Mouse (Mus musculus): ENCODE measurements around the gene Gata5. TPM values are rescaled to one million over a fixed set of nuclear protein-coding genes. Genes with fewer than 3 reads are reported as not detected.

Gene Gata5
- polyA plus RNA-seq, 1 experiment from 2014 or later, result 9.7 TPM

DNA sequence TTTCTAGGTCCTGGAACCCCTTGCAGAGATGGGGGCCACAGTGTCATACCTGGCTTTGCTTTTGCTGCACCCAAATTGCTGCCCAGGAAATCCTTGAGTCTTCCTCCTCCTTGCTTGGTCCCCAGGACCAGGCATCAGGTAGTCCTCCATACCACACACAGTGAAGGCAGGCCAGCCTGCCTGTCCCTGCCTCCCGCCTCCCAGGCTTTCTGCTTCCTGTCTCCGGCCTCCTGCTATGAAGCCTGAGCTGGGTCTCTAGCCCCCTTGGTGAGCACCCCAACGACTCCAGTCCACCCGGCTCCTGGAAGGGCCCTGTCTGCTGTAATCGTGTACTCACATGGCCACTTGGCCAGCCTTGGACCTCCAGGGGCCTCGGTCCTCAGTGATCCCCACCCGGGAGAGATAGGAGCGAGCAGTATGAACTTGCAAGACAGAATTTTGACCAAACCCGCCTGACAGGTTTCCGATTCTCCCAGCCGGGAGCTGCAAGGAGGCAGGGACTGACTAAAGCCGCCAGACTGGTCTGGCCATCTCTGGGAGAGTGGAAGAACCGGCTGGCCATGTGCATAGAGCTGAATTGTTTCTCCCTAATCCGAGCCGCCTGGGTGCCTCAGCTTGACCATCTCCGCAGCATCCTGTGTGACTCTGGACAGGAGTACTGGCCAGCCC is 44.9 kb downstream of the Gata5 start, which contains the start of gene Rbbp8nl:
TSS of gene Rbbp8nl (minus strand) at position 440 of the 669 bp plus-strand sequence.
- no peak for ATAC-seq (ENCODE audit: insufficient number of reproducible peaks, insufficient read depth, low FRiP score, low read depth)
- no peaks in the 10 kb centered on the region for H3K36me3 ChIP-seq (ENCODE audit: control insufficient read depth, insufficient read depth, low read length)
- H3K9me3 ChIP-seq (ENCODE audit: control insufficient read depth, low read length), result no peaks in the 10 kb centered on the region
- H3K4me2 ChIP-seq (ENCODE audit: low read length), result no peak within 1 kb of the TSS
- H3K27me3 ChIP-seq (ENCODE audit: control insufficient read depth, insufficient read depth, low read length), result no peaks in the 10 kb centered on the region
- WGBS, result 56% methylated on average over 16 of the region's 16 CpGs
- H3K27ac ChIP-seq (replicated peaks in 1 of 2; ENCODE audit: control insufficient read depth in 1 of 2, insufficient read depth in 1 of 2, low read depth in 2 of 2, low read length in 2 of 2), result no peak within 1 kb of the TSS
- H3K4me1 ChIP-seq (ENCODE audit: control insufficient read depth in 2 of 2, insufficient read depth in 2 of 2, low read length in 2 of 2), result peaks cover 19 to 24% of the 10 kb centered on the region in 2 experiments; a peak in 3 of 4 replicates
- no peak within 1 kb of the TSS for H3K4me3 ChIP-seq (ENCODE audit: control insufficient read depth in 1 of 2, insufficient read depth in 1 of 2, low read depth in 1 of 2, low read length in 2 of 2)
- no peak within 1 kb of the TSS for H3K9ac ChIP-seq (ENCODE audit: low read length)

DNA sequence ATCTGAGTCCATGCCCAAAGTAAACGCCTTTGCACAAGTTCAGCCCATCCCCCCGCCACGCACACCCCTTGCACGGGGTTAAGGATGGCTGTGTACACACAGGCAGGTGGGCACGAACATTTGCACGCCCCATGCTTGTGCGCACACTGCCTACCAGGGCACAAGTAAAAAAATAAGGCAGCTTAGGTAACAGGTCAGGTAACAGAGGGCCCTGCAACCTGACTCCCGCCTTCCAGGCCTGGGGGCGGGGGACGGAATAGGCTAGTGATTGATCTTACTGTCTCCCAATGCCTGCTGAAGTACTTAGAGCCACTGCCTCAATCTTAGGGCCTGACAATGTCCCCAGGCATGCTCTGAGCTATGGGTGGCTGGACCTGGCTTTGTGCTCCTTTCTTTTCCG is 45.5 kb downstream of the Gata5 start:
- ATAC-seq (ENCODE audit: insufficient number of reproducible peaks, insufficient read depth, low FRiP score, low read depth), result no peak
- Histone ChIP-seq H3K36me3 (ENCODE audit: control insufficient read depth, insufficient read depth, low read length) (no peaks in the 10 kb centered on the region), H3K9ac (ENCODE audit: low read length) (no peak overlapping the region), H3K4me1 (ENCODE audit: control insufficient read depth in 2 of 2, insufficient read depth in 2 of 2, low read length in 2 of 2) (peaks cover 19 to 24% of the 10 kb centered on the region in 2 experiments; a peak in 3 of 4 replicates), H3K4me2 (ENCODE audit: low read length) (no peak overlapping the region), H3K27me3 (ENCODE audit: control insufficient read depth, insufficient read depth, low read length) (no peaks in the 10 kb centered on the region), H3K27ac (replicated peaks in 1 of 2; ENCODE audit: control insufficient read depth in 1 of 2, insufficient read depth in 1 of 2, low read depth in 2 of 2, low read length in 2 of 2) (no peak overlapping the region), H3K4me3 (ENCODE audit: control insufficient read depth in 1 of 2, insufficient read depth in 1 of 2, low read depth in 1 of 2, low read length in 2 of 2) (no peak overlapping the region), H3K9me3 (ENCODE audit: control insufficient read depth, low read length) (no peaks in the 10 kb centered on the region)
- WGBS, result 73% methylated on average over 11 of the region's 11 CpGs

DNA sequence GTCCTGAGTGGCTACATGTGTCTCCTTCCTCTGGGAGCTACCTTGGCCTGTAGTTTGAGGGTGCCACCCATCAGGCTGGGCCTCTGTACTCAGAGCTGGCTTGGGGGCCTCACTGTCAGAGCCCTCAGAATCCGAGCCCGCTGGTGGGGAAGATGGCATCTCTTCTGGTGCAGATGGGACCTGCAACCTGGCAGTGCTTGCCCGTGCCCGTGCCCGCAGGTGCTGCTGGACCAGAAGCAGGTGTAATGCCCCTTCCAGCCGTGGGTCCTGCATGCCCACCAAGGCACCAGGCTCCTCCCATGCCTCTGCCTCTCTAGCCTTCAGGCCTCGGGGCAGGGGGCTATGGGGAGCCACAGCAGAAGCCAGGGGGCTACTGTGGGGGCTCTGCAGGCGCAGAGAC is 55.2 kb downstream of the Gata5 start:
- WGBS, result 84% methylated on average over 8 of the region's 8 CpGs
- no peak overlapping the region for H3K27ac ChIP-seq (replicated peaks in 1 of 2; ENCODE audit: control insufficient read depth in 1 of 2, insufficient read depth in 1 of 2, low read depth in 2 of 2, low read length in 2 of 2)

DNA sequence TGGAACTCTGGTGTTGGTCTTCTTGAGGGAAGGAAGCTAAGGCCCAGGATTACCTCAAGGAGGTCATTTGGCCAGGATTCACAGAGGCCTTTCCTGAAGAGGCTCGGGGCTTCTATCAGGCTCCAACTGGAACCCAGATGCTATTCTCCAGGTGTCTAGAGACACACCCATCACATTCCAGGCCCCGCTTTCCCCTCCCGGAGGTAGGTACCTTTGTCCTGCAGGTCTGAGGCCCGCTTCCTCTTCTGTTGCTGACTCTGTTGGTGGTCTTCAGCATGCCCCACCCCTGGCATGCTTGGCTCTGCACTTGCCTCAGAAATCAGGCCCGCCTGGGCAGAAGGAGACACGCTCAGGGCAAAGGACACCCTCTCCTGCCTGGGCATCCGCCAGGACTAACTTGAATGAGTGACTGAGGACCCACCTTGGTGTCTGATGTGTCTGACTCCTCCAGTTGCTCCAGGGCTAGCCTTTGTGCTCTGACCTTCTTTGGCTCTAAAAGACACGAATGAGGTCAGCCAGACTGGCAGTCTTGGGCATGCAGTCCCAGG is 56.7 kb downstream of the Gata5 start:
- H3K36me3 ChIP-seq (ENCODE audit: control insufficient read depth, insufficient read depth, low read length), result no peaks in the 10 kb centered on the region
- no peak overlapping the region for H3K9ac ChIP-seq (ENCODE audit: low read length)
- no peaks in the 10 kb centered on the region for H3K27me3 ChIP-seq (ENCODE audit: control insufficient read depth, insufficient read depth, low read length)
- WGBS, result 80% methylated on average over 8 of the region's 8 CpGs
- H3K4me3 ChIP-seq (ENCODE audit: control insufficient read depth in 1 of 2, insufficient read depth in 1 of 2, low read depth in 1 of 2, low read length in 2 of 2), result no peak overlapping the region
- H3K9me3 ChIP-seq (ENCODE audit: control insufficient read depth, low read length), result no peaks in the 10 kb centered on the region
- no peak overlapping the region for H3K4me2 ChIP-seq (ENCODE audit: low read length)
- no peak overlapping the region for H3K27ac ChIP-seq (replicated peaks in 1 of 2; ENCODE audit: control insufficient read depth in 1 of 2, insufficient read depth in 1 of 2, low read depth in 2 of 2, low read length in 2 of 2)
- ATAC-seq (ENCODE audit: insufficient number of reproducible peaks, insufficient read depth, low FRiP score, low read depth), result no peak
- peaks cover 19 to 21% of the 10 kb centered on the region in 2 experiments for H3K4me1 ChIP-seq (ENCODE audit: control insufficient read depth in 2 of 2, insufficient read depth in 2 of 2, low read length in 2 of 2)

More for the DNA sequence above, 55.2 kb downstream of the Gata5 start:
- ATAC-seq (ENCODE audit: insufficient number of reproducible peaks, insufficient read depth, low FRiP score, low read depth), result no peak
- H3K27me3 ChIP-seq (ENCODE audit: control insufficient read depth, insufficient read depth, low read length), result no peaks in the 10 kb centered on the region
- H3K9me3 ChIP-seq (ENCODE audit: control insufficient read depth, low read length), result no peaks in the 10 kb centered on the region
- H3K4me2 ChIP-seq (ENCODE audit: low read length), result no peak overlapping the region
- no peak overlapping the region for H3K9ac ChIP-seq (ENCODE audit: low read length)
- no peaks in the 10 kb centered on the region for H3K36me3 ChIP-seq (ENCODE audit: control insufficient read depth, insufficient read depth, low read length)
- no peak overlapping the region for H3K4me3 ChIP-seq (ENCODE audit: control insufficient read depth in 1 of 2, insufficient read depth in 1 of 2, low read depth in 1 of 2, low read length in 2 of 2)
- H3K4me1 ChIP-seq (ENCODE audit: control insufficient read depth in 2 of 2, insufficient read depth in 2 of 2, low read length in 2 of 2), result peaks cover 15 to 16% of the 10 kb centered on the region in 2 experiments

DNA sequence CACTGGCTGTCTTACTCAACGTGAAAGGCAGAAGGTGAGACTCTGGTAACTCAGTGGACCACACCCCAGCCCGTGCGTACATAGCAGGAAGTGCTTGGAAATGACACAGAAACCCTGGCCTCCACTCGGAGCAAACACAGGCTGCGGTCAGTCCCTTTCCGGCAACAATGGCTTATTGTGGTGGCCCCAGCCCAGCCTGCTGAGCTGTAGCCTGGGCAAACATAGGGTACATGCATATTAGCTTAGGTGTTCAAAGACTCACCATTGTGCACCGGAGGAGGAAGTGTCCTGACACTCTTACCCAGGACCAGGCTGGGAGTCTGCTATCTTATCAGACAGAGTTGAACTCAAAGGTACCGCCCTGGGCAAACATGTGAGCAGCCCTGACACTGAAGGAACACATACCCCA is 57.6 kb downstream of the Gata5 start:
- Histone ChIP-seq H3K9ac (ENCODE audit: low read length) (no peak overlapping the region), H3K9me3 (ENCODE audit: control insufficient read depth, low read length) (no peaks in the 10 kb centered on the region), H3K4me2 (ENCODE audit: low read length) (no peak overlapping the region), H3K27ac (replicated peaks in 1 of 2; ENCODE audit: control insufficient read depth in 1 of 2, insufficient read depth in 1 of 2, low read depth in 2 of 2, low read length in 2 of 2) (peak overlapping the region in 1 of 2 experiments; percentile 25; a peak in 1 of 4 replicates), H3K27me3 (ENCODE audit: control insufficient read depth, insufficient read depth, low read length) (no peaks in the 10 kb centered on the region), H3K4me3 (ENCODE audit: control insufficient read depth in 1 of 2, insufficient read depth in 1 of 2, low read depth in 1 of 2, low read length in 2 of 2) (no peak overlapping the region), H3K36me3 (ENCODE audit: control insufficient read depth, insufficient read depth, low read length) (no peaks in the 10 kb centered on the region), H3K4me1 (ENCODE audit: control insufficient read depth in 2 of 2, insufficient read depth in 2 of 2, low read length in 2 of 2) (peaks cover 27 to 28% of the 10 kb centered on the region in 2 experiments)
- ATAC-seq (ENCODE audit: insufficient number of reproducible peaks, insufficient read depth, low FRiP score, low read depth), result no peak
- 30% methylated on average over 8 of the region's 8 CpGs for WGBS

DNA sequence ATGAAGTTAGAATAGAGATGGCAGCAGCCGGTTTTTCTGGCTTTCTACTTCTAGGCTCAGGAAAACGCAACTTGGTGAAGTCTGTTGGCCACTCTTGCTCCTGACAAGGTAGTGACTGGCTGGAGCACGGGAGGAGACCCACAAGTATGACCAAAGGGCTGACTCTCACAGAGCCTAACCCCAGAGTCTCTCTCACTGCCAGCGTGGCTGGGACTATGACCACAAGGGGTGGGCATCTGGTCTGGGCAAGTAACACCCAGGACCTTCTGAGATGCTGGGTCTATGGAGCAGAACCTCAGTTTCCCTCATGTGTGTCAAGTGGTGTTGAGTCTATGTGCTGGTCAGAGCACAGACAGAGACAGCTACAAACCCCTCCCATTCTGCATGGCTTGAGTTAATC is 58.1 kb downstream of the Gata5 start:
- no peak overlapping the region for H3K4me3 ChIP-seq (ENCODE audit: control insufficient read depth in 1 of 2, insufficient read depth in 1 of 2, low read depth in 1 of 2, low read length in 2 of 2)
- no peaks in the 10 kb centered on the region for H3K27me3 ChIP-seq (ENCODE audit: control insufficient read depth, insufficient read depth, low read length)
- H3K36me3 ChIP-seq (ENCODE audit: control insufficient read depth, insufficient read depth, low read length), result no peaks in the 10 kb centered on the region
- H3K4me1 ChIP-seq (ENCODE audit: control insufficient read depth in 2 of 2, insufficient read depth in 2 of 2, low read length in 2 of 2), result peaks cover 28 to 31% of the 10 kb centered on the region in 2 experiments
- peak overlapping the region; percentile 16; the same call in 1 of the 2 replicates for H3K4me2 ChIP-seq (ENCODE audit: low read length)
- WGBS, result 34% methylated on average over 4 of the region's 4 CpGs
- H3K27ac ChIP-seq (replicated peaks in 1 of 2; ENCODE audit: control insufficient read depth in 1 of 2, insufficient read depth in 1 of 2, low read depth in 2 of 2, low read length in 2 of 2), result peak overlapping the region in 1 of 2 experiments; percentile 25; a peak in 1 of 4 replicates
- H3K9me3 ChIP-seq (ENCODE audit: control insufficient read depth, low read length), result no peaks in the 10 kb centered on the region
- no peak overlapping the region for H3K9ac ChIP-seq (ENCODE audit: low read length)
- no peak for ATAC-seq (ENCODE audit: insufficient number of reproducible peaks, insufficient read depth, low FRiP score, low read depth)

DNA sequence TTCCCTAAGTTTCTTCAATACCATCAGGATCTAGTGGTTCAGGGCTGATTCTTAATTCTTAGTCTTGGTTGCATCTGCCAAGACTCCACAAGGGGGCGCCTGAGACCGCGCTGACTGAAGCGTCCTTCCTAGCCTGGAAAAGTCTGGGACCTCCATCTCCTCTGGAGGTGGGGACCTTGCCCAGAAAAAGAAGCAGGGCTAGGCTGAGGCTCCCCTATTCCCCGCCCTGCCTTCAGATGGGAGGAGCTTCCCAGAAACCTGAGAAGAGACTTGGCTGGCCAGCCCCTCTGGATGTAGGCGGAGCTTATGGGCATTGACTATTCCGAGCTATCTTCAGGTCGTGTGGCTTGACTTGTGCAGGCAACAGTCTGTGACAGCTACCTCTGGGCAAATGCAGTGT is 58.7 kb downstream of the Gata5 start:
- peak; percentile 57 for ATAC-seq (ENCODE audit: insufficient number of reproducible peaks, insufficient read depth, low FRiP score, low read depth)
- peak overlapping the region; percentile 16; the same call in 1 of the 2 replicates for H3K4me2 ChIP-seq (ENCODE audit: low read length)
- WGBS, result 1% methylated on average over 8 of the region's 8 CpGs
- no peaks in the 10 kb centered on the region for H3K9me3 ChIP-seq (ENCODE audit: control insufficient read depth, low read length)
- no peaks in the 10 kb centered on the region for H3K27me3 ChIP-seq (ENCODE audit: control insufficient read depth, insufficient read depth, low read length)
- H3K9ac ChIP-seq (ENCODE audit: low read length), result no peak overlapping the region
- H3K4me1 ChIP-seq (ENCODE audit: control insufficient read depth in 2 of 2, insufficient read depth in 2 of 2, low read length in 2 of 2), result peaks cover 28 to 35% of the 10 kb centered on the region in 2 experiments
- H3K27ac ChIP-seq (replicated peaks in 1 of 2; ENCODE audit: control insufficient read depth in 1 of 2, insufficient read depth in 1 of 2, low read depth in 2 of 2, low read length in 2 of 2), result peak overlapping the region in 1 of 2 experiments; percentile 25; a peak in 1 of 4 replicates
- H3K4me3 ChIP-seq (ENCODE audit: control insufficient read depth in 1 of 2, insufficient read depth in 1 of 2, low read depth in 1 of 2, low read length in 2 of 2), result no peak overlapping the region
- peaks cover 5% of the 10 kb centered on the region; the same call in 1 of the 2 replicates for H3K36me3 ChIP-seq (ENCODE audit: control insufficient read depth, insufficient read depth, low read length)

All from heart, embryonic 14.5 days (tissue).